Mouse (Mus musculus): Measurements from ENCODE around the gene Zbtb46.

Gene Zbtb46

DNA sequence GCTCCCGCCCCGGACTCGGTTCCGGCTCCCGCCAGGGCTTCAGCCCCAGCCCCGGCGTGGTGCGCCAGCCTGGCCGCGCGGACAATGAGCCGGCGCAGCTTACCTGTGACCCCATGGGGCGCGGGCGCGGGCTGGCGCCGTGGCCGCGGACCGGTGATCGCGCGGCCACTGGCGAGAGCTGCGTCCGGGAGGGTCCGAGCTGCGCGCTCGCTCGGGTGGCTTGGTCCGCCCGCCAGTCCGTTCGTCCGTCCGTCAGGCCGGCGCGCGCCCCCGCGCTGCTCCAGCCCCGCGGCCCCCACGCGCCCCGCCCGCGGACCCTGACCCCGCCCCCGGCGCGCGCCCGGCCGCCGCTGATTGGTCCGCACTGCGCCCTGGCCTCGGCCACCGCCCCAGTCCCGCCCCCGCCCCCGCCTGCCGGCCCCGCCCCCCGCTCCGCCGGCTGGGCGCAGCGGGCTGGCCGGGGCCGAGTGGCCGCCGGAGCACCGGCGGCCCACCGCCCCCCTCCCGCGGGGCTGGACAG, at the start of gene Zbtb46:
Gene Zbtb46, minus strand, starts transcription at position 274 of the 520 bp plus-strand sequence.
- DNase-seq (ENCODE audit: low spot score in 2 of 2) = peak; percentile 76 to 79

DNA sequence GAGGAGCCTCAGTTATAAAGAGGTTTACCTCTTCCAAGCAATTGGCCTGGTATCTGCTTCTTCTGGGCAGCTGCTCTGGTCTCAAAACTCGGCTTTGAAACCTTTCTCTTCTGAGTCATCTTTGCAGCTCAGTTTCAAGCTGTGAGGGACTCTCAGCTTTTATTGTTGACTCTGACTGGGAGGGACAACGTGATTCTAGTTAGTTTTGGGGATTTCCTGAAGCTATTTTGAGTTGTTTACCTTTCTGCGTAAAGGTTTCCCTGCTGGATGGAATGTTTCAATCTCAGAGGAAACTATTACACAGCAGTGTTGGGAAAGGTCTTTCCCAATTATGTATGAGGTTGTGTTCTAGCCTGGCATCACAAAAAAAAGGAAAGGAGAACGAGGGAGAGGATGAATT, 39.4 kb upstream of the Zbtb46 start:
- DNase-seq (ENCODE audit: low spot score in 2 of 2) = no peak

DNA sequence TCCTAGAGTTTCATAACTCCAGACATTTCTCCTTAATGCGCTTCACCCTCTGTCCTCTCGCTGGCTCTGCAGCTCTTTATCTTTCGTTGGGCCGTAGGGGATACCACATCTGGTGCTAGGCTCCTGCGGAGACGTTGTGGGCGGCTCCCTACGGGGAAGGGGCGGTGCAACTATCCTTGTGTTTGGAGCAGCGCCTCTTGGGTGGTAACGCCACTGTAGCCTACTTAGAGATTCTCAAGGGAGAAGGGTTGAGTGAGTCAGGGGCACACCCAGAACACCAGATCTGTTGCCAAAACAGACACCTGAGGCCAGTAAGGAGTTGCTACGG, 38.3 kb upstream of the Zbtb46 start:
- peak; percentile 58 to 70 for DNase-seq (ENCODE audit: low spot score in 2 of 2)

DNA sequence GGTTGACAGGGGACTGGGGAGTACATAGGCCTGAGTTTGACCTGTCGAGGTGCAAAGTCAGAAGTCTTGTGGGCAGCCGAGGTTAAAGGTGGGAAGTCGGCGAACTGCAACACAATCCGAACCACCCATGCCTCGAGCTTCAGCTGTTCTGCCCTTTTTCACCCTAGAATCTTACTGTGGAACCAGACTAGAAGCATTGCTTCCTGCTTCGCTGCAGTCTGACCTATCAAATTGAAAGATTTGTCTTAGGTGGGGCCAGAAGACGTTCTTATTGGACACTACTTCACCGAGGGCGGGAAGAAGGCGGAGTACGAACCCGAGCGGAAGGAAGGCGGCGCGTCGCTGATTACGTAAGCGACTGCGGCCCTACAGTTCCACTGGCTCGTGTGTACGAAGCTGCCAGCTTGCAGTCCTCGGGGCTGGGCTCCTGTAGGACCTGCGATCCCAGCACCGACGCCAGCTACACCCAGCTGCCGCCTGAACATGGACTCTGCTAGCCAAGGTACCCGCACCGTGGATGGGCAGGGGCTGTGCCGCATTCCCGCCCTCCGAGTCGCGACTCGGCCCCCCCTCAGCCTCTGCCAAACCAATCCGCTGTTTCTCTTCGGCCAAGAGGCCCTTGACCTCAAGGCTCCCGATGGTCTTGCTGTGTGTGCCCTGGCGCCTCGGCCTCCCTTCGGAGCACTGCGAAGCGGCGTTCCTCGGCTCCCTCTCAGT, 37.8 kb upstream of the Zbtb46 start, which contains the start of gene Tpd52l2:
Gene Tpd52l2, plus strand, starts transcription at position 312 of the 717 bp plus-strand sequence.
- DNase-seq (ENCODE audit: low spot score in 2 of 2) = peak; percentile 91 to 94

DNA sequence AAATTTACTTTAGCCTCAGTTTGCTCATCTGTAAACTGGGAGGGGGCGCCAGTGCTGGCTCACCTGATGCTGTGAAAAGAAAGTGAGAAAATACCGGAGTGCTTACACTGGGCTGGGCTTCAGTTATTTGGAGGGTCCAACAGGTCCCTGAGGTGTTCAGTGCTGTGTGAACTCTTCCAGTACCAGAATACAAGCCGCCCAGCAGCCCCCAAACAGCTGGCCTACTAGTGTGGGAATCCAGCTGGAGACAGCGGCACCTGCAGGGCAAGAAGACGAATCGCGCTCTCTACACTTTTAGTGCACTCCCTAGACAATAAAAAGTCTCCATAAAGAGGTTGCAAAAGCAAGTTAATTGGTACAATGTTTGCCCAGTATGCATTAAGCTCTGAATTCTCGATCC, 37.1 kb upstream of the Zbtb46 start:
- peak; percentile 55 to 63 for DNase-seq (ENCODE audit: low spot score in 2 of 2)

DNA sequence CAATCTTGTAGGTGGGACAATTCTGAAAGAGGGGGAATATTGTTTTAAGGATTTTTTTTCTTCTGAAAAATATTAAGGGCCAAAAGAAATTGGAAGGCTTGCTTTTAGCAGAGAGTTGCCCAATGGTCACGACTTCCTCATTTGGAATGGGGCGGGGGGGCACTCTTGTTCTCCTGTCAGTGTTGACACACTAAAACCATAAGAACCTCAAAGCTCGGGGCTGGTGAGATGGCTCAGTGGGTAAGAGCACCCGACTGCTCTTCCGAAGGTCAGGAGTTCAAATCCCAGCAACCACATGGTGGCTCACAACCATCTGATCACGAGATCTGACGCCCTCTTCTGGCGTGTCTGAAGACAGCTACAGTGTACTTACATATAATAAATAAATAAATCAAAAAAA, 36.6 kb upstream of the Zbtb46 start:
- DNase-seq (ENCODE audit: low spot score in 2 of 2) = peak in 1 of 2 experiments; percentile 46

DNA sequence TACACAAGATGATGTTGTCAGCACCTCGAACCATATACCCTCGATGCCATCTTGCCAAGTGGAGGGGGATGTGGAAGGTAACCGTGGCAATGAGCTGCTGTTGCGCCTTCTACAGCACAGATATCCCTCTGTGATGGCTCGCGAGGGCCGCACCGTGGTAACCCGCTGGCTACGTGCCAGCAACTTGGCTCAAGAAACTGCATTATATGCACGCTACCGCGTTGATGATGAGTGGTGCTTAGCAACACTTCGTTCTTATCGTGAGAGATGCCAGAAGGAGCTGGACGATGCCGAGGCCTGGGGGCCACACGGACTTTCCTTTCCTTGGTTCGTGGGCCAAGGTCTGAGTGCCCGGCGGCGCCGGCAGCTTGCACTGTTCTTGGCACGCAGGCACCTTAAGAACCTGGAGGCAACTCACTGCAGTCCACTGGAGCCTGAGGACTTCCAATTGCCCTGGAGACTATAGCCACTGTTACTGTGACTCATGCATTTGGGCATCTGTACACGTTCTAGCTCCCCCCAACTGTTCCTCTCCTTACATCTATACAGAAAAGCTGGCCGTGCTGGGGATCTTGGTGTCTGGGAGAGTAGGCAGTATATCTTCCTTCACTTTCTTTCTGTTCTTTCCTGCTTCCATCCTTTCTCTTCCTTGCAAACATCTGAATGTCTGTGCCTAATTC, 35.2 kb upstream of the Zbtb46 start:
- no peak for DNase-seq (ENCODE audit: low spot score in 2 of 2)

DNA sequence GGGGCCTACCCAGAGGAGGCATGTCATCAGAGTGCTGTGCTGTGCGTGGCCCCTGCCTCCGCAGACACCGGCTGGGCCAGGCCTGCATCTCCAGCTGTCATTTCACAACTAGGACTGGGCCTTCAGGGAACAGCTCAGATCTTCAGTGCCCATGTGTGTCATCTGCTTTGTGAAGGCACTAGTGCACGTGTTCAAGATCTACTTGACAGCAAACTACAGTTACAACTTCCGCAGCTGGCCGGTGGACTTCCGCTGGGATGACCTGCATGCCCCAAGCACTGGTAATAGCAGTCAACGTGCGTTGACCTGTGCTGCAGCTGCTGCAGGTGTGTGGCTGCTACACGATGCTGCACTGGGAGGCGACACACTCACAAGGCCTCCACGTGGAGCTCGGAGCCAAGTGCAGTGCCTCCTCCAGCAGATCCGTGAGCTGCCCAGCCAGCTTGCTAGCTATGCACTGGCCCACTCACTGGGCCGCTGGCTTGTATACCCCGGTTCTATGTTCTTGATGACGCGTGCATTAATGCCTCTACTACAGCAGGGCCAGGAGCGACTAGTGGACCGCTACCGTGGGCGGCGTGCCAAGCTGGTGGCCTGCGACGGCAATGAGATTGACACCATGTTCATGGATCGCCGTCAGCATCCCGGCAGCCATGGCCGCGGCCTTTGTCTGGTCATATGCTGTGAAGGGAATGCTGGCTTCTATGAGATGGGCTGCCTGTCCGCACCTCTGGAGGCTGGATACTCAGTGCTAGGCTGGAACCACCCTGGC, 34.1 kb upstream of the Zbtb46 start, which contains the start of gene Abhd16b:
Gene Abhd16b, plus strand, starts transcription at position 51 of the 772 bp plus-strand sequence.
- no peak for DNase-seq (ENCODE audit: low spot score in 2 of 2)

DNA sequence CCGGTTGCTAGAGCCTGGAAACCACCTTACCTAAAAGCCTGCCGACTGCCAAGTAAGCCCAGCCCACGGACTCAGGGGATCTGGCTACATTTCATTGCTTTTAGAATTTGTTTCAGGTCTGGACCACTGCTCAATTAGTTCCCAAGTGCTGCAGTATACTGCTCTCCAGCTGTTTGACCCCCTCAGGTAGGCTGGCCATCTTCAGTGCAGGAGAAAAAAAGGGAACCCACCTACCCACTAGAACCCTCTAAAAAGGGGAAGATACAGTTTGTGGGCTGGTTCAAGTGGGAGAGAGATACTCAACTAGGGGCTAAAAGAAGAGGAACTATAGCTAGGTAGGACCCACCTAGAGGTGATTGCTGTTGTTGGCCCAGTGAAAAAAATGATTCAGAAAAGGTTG, 33.0 kb upstream of the Zbtb46 start:
- peak; percentile 26 to 47 for DNase-seq (ENCODE audit: low spot score in 2 of 2)

DNA sequence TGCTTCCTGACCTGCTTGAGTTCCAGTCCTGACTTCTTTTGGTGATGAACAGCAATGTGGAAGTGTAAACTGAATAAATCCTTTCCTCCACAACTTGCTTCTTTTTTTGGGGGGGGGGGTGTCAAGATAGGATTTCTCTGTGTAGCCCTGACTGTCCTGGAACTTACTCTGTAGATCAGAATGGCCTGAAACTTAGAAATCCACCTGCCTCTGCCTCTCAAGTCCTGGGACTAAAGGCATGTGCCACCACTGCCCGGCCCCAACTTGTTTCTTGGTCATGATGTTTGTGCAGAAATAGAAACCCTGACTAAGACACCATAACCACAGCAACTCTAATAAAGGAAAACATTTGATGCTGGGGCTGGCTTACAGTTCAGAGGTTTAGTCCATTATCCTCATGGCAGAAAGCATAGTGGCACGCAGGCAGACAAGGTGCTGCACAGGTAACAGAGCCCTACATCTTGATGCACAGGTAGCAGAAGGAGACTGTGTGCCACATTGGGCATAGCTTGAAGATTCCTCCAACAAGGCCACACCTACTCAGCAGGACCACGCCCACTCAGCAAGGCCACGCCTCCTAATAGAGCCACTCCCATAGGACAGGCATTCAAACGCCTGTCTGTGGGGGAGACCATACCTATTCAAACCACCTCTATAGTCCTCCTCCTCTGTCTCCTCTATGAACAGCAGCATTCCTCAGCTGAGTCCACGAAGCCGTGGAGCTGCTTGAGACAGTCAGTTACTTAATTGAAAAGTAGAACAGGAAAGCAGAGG, 32.4 kb upstream of the Zbtb46 start:
- DNase-seq (ENCODE audit: low spot score in 2 of 2) = peak; percentile 75 to 80

DNA sequence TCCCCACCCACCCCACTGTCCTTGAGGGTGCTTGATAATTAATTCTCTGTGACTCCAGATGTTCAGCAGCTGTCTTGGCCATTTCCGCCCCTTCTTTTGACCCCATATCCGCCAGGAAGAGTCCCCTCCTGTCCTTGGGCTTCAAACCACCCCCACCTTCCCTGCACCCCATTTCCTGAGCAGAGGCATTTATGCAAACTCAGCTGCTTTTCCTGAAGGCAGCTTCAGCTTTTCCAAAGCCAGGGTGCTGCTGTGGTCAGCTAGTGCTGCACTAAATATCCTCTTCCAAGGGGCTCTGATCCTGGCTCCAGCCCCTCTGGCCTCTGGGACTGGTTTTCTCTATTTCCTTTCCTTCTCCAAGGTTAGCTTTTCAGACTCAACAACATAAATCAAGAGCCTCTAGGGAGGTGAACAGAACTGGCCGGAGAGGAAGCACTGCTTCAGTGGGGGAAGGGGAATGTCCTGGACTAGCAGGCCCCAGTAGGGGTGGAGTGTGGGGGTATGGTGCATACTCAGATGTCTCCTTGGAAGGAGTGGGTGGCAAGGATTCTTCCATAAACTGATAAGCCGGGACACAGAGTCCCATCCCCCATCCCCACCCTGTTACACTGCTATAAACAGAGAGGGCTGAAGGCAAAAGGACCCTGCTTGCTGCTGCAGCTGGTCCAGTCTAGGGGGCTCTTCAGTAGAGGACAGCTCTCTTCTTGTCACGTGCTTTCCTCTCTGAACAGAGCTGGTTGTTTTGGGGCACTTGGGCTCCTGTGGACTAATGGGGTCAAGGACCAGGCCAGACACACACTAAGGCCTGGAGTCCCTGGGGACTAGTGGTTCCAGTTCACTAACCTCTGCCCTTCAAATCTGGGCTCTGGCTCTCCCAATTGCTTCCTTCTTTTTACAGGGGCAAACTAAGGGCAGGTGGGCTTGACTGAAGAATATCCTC, 28.4 kb upstream of the Zbtb46 start:
- peak; percentile 20 to 28 for DNase-seq (ENCODE audit: low spot score in 2 of 2)

DNA sequence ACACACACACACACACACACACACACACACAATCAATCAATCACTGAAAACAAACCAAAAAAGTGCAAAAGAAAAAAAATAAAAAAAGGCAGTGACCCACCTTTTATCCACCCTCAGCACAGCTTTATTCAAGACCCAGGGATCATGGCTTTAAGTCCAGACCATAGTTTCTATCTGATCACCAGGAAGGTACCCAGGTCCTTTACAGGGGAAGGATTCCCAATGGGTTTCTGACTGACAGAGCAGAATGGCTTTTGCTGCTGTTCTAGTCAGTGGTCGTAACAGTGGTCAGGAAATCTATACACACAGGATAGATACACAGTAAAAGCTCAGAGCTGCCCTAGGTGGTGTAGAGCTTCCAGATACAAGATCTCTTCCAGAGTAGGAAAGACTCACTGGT, 26.5 kb upstream of the Zbtb46 start:
- no peak for DNase-seq (ENCODE audit: low spot score in 2 of 2)

DNA sequence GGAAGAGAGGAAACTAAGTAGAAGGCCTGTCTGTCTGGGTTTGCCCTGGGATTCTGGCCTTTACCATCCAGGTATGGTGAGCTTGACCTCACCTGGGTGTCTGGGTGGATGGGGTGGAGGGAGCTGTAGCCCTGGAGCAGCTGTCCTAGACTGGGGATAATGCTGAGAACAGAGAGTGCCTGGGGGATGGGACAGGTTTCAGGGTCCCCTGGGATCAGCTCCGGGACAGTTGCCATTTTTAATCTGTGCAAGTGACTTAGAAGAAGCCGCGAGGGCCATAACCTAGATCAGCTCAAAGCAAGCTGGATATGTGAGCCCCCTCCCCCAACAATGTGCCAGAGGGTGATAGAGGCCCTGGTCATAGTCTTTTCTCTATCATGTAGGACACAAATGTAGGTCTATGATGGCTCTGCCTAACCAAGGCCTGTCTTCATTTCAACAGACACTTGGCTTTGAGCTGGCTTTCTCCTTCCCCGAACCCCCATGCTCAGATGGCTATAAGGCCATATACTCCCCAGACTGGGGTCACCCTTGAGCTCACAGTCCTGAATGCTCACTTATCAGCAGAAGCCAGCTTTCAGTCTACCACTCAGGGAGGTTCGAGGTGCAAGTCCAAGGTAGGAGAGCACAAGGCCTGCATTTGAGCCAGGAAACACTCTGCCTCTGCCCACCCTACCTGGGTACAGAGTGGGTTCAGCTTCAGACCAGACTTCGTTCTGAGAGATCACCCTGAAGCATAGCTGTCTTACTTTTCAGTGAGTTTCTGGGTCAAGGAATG, 25.4 kb upstream of the Zbtb46 start:
- no peak for DNase-seq (ENCODE audit: low spot score in 2 of 2)

DNA sequence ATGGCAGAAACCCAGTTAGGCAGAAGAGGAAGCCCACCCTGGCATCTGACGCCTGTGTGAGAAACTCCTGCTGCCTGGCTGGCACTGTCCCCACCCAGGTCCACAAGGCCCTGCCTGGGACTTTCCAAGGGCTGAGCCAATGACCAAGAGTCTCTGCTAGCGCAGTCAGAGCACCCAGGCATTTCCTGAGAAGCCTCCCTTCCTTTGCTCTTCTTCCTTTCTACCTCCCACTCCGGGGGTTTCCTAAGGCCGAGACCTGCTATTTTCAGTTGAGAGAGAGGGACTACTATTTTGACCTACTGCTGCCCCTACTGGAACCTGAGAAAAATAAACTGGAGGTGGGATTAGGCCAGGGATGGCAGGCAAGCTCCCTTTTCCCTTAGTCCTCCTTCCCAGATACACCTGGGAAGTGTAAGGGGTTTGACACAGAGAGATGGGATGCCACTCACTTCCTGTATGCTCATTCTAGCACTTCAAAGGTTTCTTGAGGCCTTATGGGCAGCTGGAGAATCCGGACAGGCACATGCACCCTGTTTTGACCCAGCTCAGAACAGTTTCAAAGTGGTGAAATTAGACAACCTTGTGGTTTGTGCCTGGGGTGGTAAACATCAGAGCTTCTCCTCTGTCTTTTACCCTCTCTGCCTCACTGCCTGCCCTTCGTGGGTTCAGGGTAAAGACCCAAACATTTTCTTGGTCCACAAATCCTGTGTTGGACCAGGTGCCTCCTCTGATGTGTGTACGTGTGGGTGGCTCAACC, 24.5 kb upstream of the Zbtb46 start:
- peak; percentile 62 to 71 for DNase-seq (ENCODE audit: low spot score in 2 of 2)

DNA sequence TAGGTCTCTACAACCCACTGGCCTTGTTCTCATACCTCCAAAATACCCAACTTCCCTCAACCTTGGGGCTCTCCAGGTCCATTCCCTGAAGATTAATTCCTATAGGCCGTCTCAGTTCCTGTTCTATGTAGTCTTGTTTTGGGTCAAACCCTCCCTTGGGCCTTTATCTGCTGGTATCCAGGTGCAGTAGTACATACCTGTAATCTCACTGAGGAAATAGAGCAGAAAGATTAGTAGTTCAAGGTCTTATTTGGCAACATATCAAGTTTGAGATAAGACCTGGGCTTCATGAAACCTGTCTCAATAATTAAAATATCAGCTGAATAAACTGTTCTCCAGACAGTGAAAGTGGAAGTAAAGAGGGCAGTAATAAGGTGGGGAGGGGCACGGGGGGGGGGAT, 23.9 kb upstream of the Zbtb46 start:
- no peak for DNase-seq (ENCODE audit: low spot score in 2 of 2)

DNA sequence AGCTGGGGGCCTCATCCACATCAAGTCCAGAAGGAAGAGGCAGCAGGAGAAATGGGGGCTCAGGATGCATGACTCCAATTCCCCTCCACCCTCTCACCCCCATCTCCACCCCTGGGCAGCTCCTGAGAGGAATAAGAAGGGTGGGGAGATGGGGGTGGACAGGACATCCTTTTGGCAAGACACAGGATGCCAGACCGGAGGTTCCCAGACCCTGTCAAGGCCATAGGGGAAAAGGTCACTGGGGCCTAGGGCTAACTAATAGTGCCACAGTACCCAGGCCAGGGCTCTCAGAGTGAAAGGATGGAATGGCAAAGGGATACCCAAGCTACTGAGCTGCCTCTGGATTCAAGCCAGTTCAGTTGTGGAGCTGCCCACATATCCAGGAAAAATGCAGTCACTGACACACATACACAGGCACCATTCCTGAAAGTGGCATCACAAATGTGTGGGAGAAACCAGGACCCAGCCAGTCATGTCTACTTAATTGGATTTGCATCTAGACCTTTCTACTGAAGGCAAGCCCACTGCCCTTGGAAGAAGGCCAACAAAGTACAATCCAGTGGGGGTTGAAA, 13.1 kb upstream of the Zbtb46 start:
- no peak for DNase-seq (ENCODE audit: low spot score in 2 of 2)

DNA sequence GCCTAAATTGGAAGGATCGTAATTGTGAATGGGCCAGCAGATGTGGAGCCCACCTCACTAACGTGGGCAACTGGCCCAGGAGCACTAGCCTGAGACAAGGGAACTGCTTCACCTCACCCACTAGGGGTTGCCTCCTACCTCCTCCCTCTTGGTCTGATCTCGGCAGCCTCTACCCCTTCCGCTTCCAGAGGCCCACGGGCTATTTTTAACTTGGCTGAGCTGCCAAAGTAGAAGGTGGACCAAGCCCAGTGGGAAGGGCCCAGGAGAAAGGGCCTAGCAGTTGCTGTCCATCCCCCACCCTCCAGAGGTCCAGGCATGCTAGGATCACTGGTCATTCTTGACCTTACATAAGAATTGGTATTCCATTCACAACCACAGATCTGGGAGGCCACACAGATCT, 12.0 kb upstream of the Zbtb46 start:
- no peak for DNase-seq (ENCODE audit: low spot score in 2 of 2)

DNA sequence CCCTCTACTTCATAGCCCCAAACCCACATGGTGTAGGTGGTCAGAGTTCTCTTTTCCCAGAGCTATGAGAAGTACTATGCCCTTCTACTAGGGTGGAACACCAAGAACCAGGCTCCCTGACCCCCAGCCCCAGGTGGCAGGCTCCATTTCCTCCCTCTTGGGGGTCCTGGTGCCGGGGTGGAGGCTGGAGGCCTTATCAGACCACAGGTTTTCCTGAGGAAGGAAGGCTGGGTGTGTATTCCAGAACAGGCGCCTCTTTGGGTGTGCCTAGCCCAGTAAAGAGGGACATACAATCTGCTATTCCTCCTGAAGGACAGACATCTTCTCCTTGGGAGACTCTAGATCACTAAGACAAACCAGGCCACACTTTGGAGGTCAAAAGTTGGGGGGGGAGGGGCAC, 11.1 kb upstream of the Zbtb46 start:
- DNase-seq (ENCODE audit: low spot score in 2 of 2) = no peak

DNA sequence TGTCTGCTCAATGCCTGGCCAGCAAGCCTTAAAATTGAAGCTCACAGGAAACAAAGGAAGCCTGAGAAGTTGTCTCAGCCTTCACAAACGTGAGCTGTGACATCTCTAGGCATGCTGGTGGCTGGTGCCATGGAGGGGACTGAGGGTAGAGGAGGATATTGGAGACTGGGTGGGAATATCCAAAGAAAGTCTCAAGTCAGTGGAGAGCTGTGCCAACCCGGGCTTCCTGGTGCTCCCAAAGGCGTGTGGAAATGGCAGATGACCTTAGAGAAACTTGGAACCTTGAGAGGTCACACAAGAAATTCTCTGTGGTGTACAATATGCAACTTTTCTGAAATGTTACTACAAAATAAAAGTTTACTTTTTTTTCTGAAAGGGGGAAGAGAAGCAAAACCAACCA, 6.2 kb upstream of the Zbtb46 start:
- DNase-seq (ENCODE audit: low spot score in 2 of 2) = no peak

Data from spleen, postnatal 36 days (tissue).